Mouse (Mus musculus) kidney, adult 2 months (tissue): ENCODE measurements around the gene Arid2. TPM values are rescaled to one million over a fixed set of nuclear protein-coding genes. Genes with fewer than 3 reads are reported as not detected.

Experiments
- DNase-seq: peaks from one replicate; pipeline ENCODE4 v3.0.0; 2021
- H3K27ac ChIP-seq: fragments of 200-500 bp; 2 replicates; pipeline ENCODE4 v1.5.1; 2012; ENCODE audit warnings: low read depth, low read length, control low read depth, inconsistent platforms; ENCODE audit not compliant: insufficient read depth
- H3K27me3 ChIP-seq: fragments of 200-500 bp; replicated peaks from 2 replicates; pipeline ENCODE4 v1.6.1; 2012; ENCODE audit warnings: mild to moderate bottlenecking, moderate library complexity, low read length, inconsistent platforms; ENCODE audit not compliant: control insufficient read depth, insufficient read depth
- H3K36me3 ChIP-seq: fragments of 200-500 bp; 2 replicates; pipeline ENCODE4 v1.6.1; 2012; ENCODE audit warnings: mild to moderate bottlenecking, moderate library complexity, low read length, inconsistent platforms; ENCODE audit not compliant: control insufficient read depth, insufficient read depth
- H3K4me1 ChIP-seq: fragments of 200-500 bp; 2 replicates; pipeline ENCODE4 v1.6.1; 2011; ENCODE audit warnings: low read length; ENCODE audit not compliant: control insufficient read depth, insufficient read depth
- H3K4me3 ChIP-seq: fragments of 200-500 bp; 2 replicates; pipeline ENCODE4 v1.5.1; 2011; ENCODE audit warnings: mild to moderate bottlenecking, low read depth, low read length, control low read depth; ENCODE audit not compliant: insufficient read depth
- CTCF ChIP-seq: fragments of 200-500 bp; conservative IDR thresholded peaks from 2 replicates; pipeline ENCODE4 v1.5.1; 2011; ENCODE audit warnings: low read depth, mild to moderate bottlenecking, control low read depth, low read length, moderate library complexity, mixed read lengths; ENCODE audit not compliant: insufficient read depth, insufficient read length
- POLR2A ChIP-seq: fragments of 200-500 bp; IDR thresholded peaks from one replicate; pipeline ENCODE4 v1.6.1; 2011; ENCODE audit warnings: low read depth, low read length, control low read depth
- WGBS: fragments of 180-500 bp; shearing (Covaris S2); methylation state at CpG from one replicate; pipeline ENCODE4 v1.1.7; 2018; 5-methylcytosine and 5-hydroxymethylcytosine counted together
- polyA plus RNA-seq: library from polyadenylated mRNA; depleted of rRNA; stranded (reverse); fragments of >200 nt; gene quantifications from 2 replicates; pipeline ENCODE4 v1.2.3, GENCODE M21; 2012

The Arid2 gene
- polyA plus RNA-seq, 1 experiment: 11.8 TPM

- Histone ChIP-seq H3K27ac (no peak overlapping the region), H3K4me1 (0 out of 2 replicates have a peak, but pooled peaks cover 3% of the 10 kb centered on the region), H3K27me3 (no peaks in the 10 kb centered on the region), H3K4me3 (no peak overlapping the region), H3K36me3 (no peaks in the 10 kb centered on the region)
- DNase-seq: no peak
- 78% methylated on average over 3 of the region's 3 CpGs for WGBS
- TF ChIP-seq CTCF (no peak), POLR2A (no peak)
Observed at GRCm38 (mm10) chr15:96330536-96330935, 43.2 kb downstream of the Arid2 start.

DNA sequence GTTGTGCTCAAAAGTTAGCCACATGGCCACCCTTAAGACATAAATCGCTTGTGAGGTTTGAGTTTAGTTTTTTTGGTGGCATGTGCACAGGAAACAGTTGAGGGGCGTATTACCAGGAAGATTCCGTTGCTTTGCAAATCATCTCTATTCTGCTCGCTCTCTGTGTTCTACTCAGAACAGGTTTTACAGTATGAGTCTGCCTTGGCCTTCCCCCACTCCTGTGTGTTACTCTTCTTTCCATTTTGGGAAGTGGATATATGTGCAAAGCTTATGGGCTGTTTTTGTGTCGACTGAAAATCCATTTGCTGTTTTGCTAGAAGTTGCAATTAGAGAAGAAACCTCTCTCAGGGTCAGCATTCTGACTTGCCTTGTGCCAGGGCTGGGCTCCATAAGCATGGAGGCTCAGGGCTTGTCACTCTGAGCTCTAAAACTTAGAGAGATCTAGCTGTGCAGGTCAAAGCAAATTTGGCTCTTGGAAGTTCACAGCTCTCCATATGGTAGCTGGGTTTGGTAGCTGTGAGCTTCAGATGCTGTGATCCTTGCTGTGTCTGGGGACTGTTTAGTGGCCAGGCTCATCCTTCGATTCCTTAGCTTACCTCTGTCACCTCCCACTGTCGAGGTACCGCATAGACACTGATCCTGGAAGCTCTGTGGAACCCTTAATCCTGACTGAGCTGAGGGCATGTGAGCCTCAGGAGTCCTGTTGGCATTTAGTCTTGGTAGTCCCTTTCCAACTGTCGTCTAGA lies 45.3 kb downstream of the Arid2 start:
- Histone ChIP-seq H3K4me3 (no peak overlapping the region), H3K4me1 (0 out of 2 replicates have a peak, but pooled peaks cover 3% of the 10 kb centered on the region), H3K36me3 (no peaks in the 10 kb centered on the region), H3K27me3 (no peaks in the 10 kb centered on the region), H3K27ac (no peak overlapping the region)
- DNase-seq: no peak
- WGBS: 76% methylated on average over 9 of the region's 9 CpGs
- no peak for TF ChIP-seq CTCF
- TF ChIP-seq POLR2A: no peak

GRCm38 (mm10) chr15:96333350-96333749 lies 46.0 kb downstream of the Arid2 start:
- H3K4me3 ChIP-seq: no peak overlapping the region
- no peaks in the 10 kb centered on the region for H3K27me3 ChIP-seq
- no peaks in the 10 kb centered on the region for H3K36me3 ChIP-seq
- no peak overlapping the region for H3K27ac ChIP-seq
- WGBS: 54% methylated on average over 5 of the region's 5 CpGs
- TF ChIP-seq POLR2A (no peak), CTCF (no peak)
- no peak for DNase-seq
- 0 out of 2 replicates have a peak, but pooled peaks cover 3% of the 10 kb centered on the region for H3K4me1 ChIP-seq

DNA sequence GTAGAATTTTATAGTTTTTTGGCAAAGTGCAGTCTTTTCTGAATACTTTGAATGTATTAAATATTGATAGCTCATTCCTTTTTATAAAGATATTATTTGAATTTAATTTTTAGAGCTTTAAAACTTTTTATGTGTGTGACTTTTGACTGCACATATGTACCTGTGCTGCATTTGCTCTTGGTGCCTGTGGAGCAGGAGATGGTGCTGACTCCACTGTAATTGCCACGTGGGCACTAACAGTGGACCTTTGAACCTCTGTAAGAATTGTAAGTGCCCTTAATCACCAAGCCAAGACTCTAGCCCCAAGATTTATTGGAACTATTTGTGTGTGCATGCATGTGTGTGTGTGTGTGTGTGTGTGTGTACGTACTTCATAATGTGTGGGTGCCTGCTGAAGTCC lies 53.6 kb downstream of the Arid2 start:
- no peak overlapping the region for H3K4me3 ChIP-seq
- peaks cover 6% of the 10 kb centered on the region for H3K4me1 ChIP-seq
- no peak for TF ChIP-seq CTCF
- TF ChIP-seq POLR2A: no peak
- no peaks in the 10 kb centered on the region for H3K36me3 ChIP-seq
- H3K27ac ChIP-seq: no peak overlapping the region
- DNase-seq: peak; percentile 61
- no peaks in the 10 kb centered on the region for H3K27me3 ChIP-seq
- 49% methylated on average over 2 of the region's 2 CpGs for WGBS

DNA sequence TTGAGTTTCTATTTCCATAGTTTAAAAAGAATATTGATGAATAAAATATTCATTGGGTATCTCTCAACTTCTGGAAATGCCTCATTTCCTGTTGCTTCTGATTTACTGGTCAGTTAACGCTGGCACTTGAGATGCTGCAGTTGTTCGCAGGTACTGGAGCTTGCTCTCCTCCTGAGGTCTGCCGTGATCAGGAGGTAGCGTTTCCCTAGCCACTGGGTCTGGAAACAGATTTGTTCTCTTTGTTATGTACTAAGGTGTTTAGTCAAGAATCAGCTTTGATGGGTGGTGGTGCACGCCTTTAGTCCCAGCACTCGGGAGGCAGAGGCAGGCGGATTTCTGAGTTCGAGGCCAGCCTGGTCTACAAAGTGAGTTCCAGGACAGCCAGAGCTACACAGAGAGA lies 54.8 kb downstream of the Arid2 start:
- WGBS: 92% methylated on average over 8 of the region's 8 CpGs

DNA sequence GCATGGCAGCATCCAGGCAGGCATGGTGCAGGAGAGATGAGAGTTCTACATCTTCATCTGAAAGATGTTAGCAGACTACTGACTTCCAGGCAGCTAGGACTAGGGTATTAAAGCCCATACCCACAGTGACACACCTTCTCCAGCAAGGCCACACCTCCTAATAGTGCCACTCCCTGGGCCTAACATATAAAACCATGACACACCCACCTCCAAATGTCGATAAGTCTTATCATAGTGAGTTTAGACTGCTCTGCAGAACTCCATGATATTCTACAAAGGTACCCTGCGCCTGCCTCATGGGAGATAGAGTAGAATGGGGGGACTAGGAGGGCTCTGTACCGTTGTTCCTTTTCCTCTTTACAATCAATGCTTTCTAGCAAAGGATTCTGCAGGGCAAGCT lies 55.6 kb downstream of the Arid2 start:
- Histone ChIP-seq H3K4me1 (peaks cover 6% of the 10 kb centered on the region), H3K27ac (no peak overlapping the region), H3K36me3 (no peaks in the 10 kb centered on the region), H3K27me3 (no peaks in the 10 kb centered on the region), H3K4me3 (no peak overlapping the region)
- TF ChIP-seq CTCF: no peak
- no peak for TF ChIP-seq POLR2A
- no peak for DNase-seq
- WGBS: 91% methylated on average over 3 of the region's 3 CpGs

More for the DNA sequence above, 54.8 kb downstream of the Arid2 start:
- Histone ChIP-seq H3K27me3 (no peaks in the 10 kb centered on the region), H3K4me1 (peaks cover 6% of the 10 kb centered on the region), H3K27ac (no peak overlapping the region), H3K36me3 (no peaks in the 10 kb centered on the region), H3K4me3 (no peak overlapping the region)
- DNase-seq: no peak
- TF ChIP-seq CTCF: no peak
- no peak for TF ChIP-seq POLR2A

- WGBS: 70% methylated on average over 5 of the region's 7 CpGs
- TF ChIP-seq CTCF (no peak), POLR2A (no peak)
- H3K4me1 ChIP-seq: peaks cover 6% of the 10 kb centered on the region
- H3K27ac ChIP-seq: no peak overlapping the region
- no peak overlapping the region for H3K4me3 ChIP-seq
- H3K27me3 ChIP-seq: no peaks in the 10 kb centered on the region
- DNase-seq: peak; percentile 13
- no peaks in the 10 kb centered on the region for H3K36me3 ChIP-seq
Observed at GRCm38 (mm10) chr15:96344591-96345285, 57.4 kb downstream of the Arid2 start.
